16 mouse cellular contexts compared by ENCODE assay signal in genomic region chr17:47837808-47838207, GRCm38 (mm10). TPM values are rescaled to one million over a fixed set of nuclear protein-coding genes. Genes with fewer than 3 reads are reported as not detected.
A peak's percentile ranks its signal among the peaks of the same experiment; 100 is the strongest.
DNase-seq lines count a peak whose midpoint lies in the region; ATAC-seq lines count a peak whose summit lies in the region.
"Had no signal": no experiment of that assay in that cellular context is flagged by ENCODE, and none has a peak within 500 bp of the region (broad histone marks: within the 10 kb centered on the region; RNA-seq: fewer than 3 reads in every experiment).

No protein-coding gene starts in this region.

- peak; percentile 38; the same call in 1 of the 2 replicates for ATAC-seq in heart, embryonic 12.5 days (ENCODE audit: insufficient number of reproducible peaks, low FRiP score)
- ATAC-seq in granulocyte monocyte progenitor cell, adult 5-6 weeks (replicated peaks; ENCODE audit: poor library complexity, severe bottlenecking): peak; percentile 25
- ATAC-seq: forebrain, embryonic 15.5 days had no signal

- peaks cover 27% of the 10 kb centered on the region for H3K4me1 ChIP-seq in heart, embryonic 12.5 days (replicated peaks)

- no peak overlapping the region for H3K4me3 ChIP-seq in heart, embryonic 12.5 days
- H3K4me3 ChIP-seq: forebrain, embryonic 15.5 days; hindbrain, embryonic 13.5 days; limb, embryonic 13.5 days; stomach, embryonic 15.5 days had no signal

- H3K27ac ChIP-seq in heart, embryonic 12.5 days (ENCODE audit: poor library complexity, severe bottlenecking): peak overlapping the region; percentile 12
- H3K27ac ChIP-seq: forebrain, embryonic 15.5 days; hindbrain, embryonic 13.5 days; limb, embryonic 13.5 days; stomach, embryonic 15.5 days had no signal

- H3K9ac ChIP-seq in heart, embryonic 12.5 days: no peak overlapping the region
- H3K9ac ChIP-seq: forebrain, embryonic 15.5 days; hindbrain, embryonic 13.5 days; limb, embryonic 13.5 days; stomach, embryonic 15.5 days had no signal

- H3K36me3 ChIP-seq in heart, embryonic 12.5 days: no peaks in the 10 kb centered on the region
- H3K36me3 ChIP-seq: forebrain, embryonic 15.5 days; hindbrain, embryonic 13.5 days; limb, embryonic 13.5 days; stomach, embryonic 15.5 days had no signal

- DNase-seq in heart, adult 8-10 months (ENCODE audit: low spot score): no peak
- DNase-seq in kidney, postnatal 4 days: peak; percentile 65 to 79
- DNase-seq in kidney, adult 8-10 months: no peak
- DNase-seq in lung, postnatal 4 days: peak; percentile 70 to 88
- DNase-seq in cerebellum, postnatal 25 days: no peak
- DNase-seq in frontal cortex, postnatal 10 days (ENCODE audit: low spot score in 2 of 2): no peak
- DNase-seq: gastrocnemius, postnatal 25 days; midbrain, embryonic 14.5 days; thymus, postnatal 25 days had no signal

- no peak overlapping the region for H3K4me2 ChIP-seq in heart, embryonic 12.5 days
- H3K4me2 ChIP-seq: forebrain, embryonic 15.5 days; hindbrain, embryonic 13.5 days; limb, embryonic 13.5 days; stomach, embryonic 15.5 days had no signal

- 31% methylated on average over 6 of the region's 6 CpGs for WGBS in heart, embryonic 12.5 days

- 0 out of 2 replicates have a peak, but pooled peaks cover 11% of the 10 kb centered on the region for H3K27me3 ChIP-seq in heart, embryonic 12.5 days (replicated peaks)
- H3K27me3 ChIP-seq: stomach, embryonic 15.5 days had no signal

- no peaks in the 10 kb centered on the region for H3K9me3 ChIP-seq in heart, embryonic 12.5 days (replicated peaks)
- H3K9me3 ChIP-seq: forebrain, embryonic 15.5 days; hindbrain, embryonic 13.5 days; limb, embryonic 13.5 days; stomach, embryonic 15.5 days had no signal

RNA-seq across cellular contexts. Expression of gene Mdfi, which starts 3.3 kb away (rescaled TPM):
- 11.1 and 11.2 TPM in 2 replicates for polyA plus RNA-seq in heart, embryonic 12.5 days (2016; fragmentation: Nextera tagmentation; extraction: Ambion mirVana)
- total RNA-seq in heart, adult 8-10 months (2022): 1 to 10 TPM; 1.7 to 2.2 (median 1.9) TPM
- total RNA-seq in granulocyte monocyte progenitor cell, adult 5-6 weeks (2014; fragmentation: Nextera tagmentation): 3.7 and 5.5 TPM in 2 replicates
- total RNA-seq in granulocyte monocyte progenitor cell, adult 5-6 weeks (2017): 2.7 and 4.9 TPM in 2 replicates
- total RNA-seq: MEL had no signal

Comparison
In these comparisons a context has a peak if more than half of its experiments do, and no peak if none do; other contexts are left out.
1. DNase-seq: peak in kidney, postnatal 4 days (2 of 2) and lung, postnatal 4 days (2 of 2); none in heart, adult 8-10 months (single experiment), kidney, adult 8-10 months (0 of 2), cerebellum, postnatal 25 days (0 of 2) and frontal cortex, postnatal 10 days (0 of 2).